Mouse (Mus musculus) adrenal gland, postnatal 36 days (tissue): ENCODE measurements around the gene Syce1. TPM values are rescaled to one million over a fixed set of nuclear protein-coding genes. Genes with fewer than 3 reads are reported as not detected.
A peak's percentile ranks its signal among the peaks of the same experiment; 100 is the strongest.

ENCODE experiments used
- DNase-seq, 2 experiments: peaks; one replicate each; pipeline ENCODE4 v3.0.0; 2021; ENCODE audit warnings: mixed read lengths in 1 of 2
- long read RNA-seq, 2 experiments: library from polyadenylated mRNA; stranded (forward); transcript quantifications; one replicate each; pipeline ENCODE4 v2.0.0; 2021; ENCODE audit warnings: borderline sequencing depth in 2 of 2
- total RNA-seq, 2 experiments: library from RNA; stranded (reverse); gene quantifications; 2 replicates each; pipeline ENCODE4 v1.2.3; 2021

Syce1 gene
- not detected for total RNA-seq
- long read RNA-seq, experiment 1, result 0 reads
- long read RNA-seq, experiment 2, result 0 reads

- DNase-seq, result no peak
Measured at GRCm38 (mm10) chr7:140787406-140788052, at the start of gene Syce1. Syce1 (minus strand) TSS chr7:140787852.

- no peak for DNase-seq
Measured at GRCm38 (mm10) chr7:140836243-140837115, 48.8 kb upstream of the Syce1 start.

- no peak for DNase-seq
Measured at GRCm38 (mm10) chr7:140835758-140836087, 48.1 kb upstream of the Syce1 start.

- DNase-seq, result peak; percentile 67 to 73
Measured at GRCm38 (mm10) chr7:140834968-140835757, 47.5 kb upstream of the Syce1 start, which contains the start of gene Urah. Urah (plus strand) TSS chr7:140835018.

GRCm38 (mm10) chr7:140833341-140833740, 45.7 kb upstream of the Syce1 start:
- no peak for DNase-seq

GRCm38 (mm10) chr7:140831447-140831846, 43.8 kb upstream of the Syce1 start:
- peak; percentile 58 to 59 for DNase-seq

- peak; percentile 55 to 58 for DNase-seq
Measured at GRCm38 (mm10) chr7:140828171-140828881, 40.7 kb upstream of the Syce1 start.

GRCm38 (mm10) chr7:140822731-140823130, 35.1 kb upstream of the Syce1 start:
- DNase-seq, result no peak

- DNase-seq, result peak; percentile 50 to 63
Measured at GRCm38 (mm10) chr7:140821653-140822329, 34.1 kb upstream of the Syce1 start, which contains the start of gene Zfp941. Zfp941 (minus strand) TSS chr7:140822178.

- no peak for DNase-seq
Measured at GRCm38 (mm10) chr7:140821305-140821652, 33.6 kb upstream of the Syce1 start.

GRCm38 (mm10) chr7:140820173-140820572, 32.5 kb upstream of the Syce1 start:
- no peak for DNase-seq

- DNase-seq, result no peak
Measured at GRCm38 (mm10) chr7:140812850-140813249, 25.2 kb upstream of the Syce1 start.

- no peak for DNase-seq
Measured at GRCm38 (mm10) chr7:140811714-140812113, 24.1 kb upstream of the Syce1 start.

- no peak for DNase-seq
Measured at GRCm38 (mm10) chr7:140810496-140810895, 22.8 kb upstream of the Syce1 start.

- peak; percentile 70 to 79 for DNase-seq
Measured at GRCm38 (mm10) chr7:140805704-140806103, 18.1 kb upstream of the Syce1 start.

GRCm38 (mm10) chr7:140802629-140803028, 15.0 kb upstream of the Syce1 start:
- DNase-seq, result no peak

- DNase-seq, result no peak
Measured at GRCm38 (mm10) chr7:140798212-140798611, 10.6 kb upstream of the Syce1 start.

GRCm38 (mm10) chr7:140797619-140798018, 10.0 kb upstream of the Syce1 start:
- no peak for DNase-seq

GRCm38 (mm10) chr7:140793541-140793940, 5.9 kb upstream of the Syce1 start:
- DNase-seq, result no peak

GRCm38 (mm10) chr7:140788053-140788435, 392 bp upstream of the Syce1 start:
- no peak for DNase-seq

GRCm38 (mm10) chr7:140780548-140780947, 7.1 kb downstream of the Syce1 start:
- no peak for DNase-seq
